Mouse (Mus musculus) forebrain, embryonic 12.5 days (tissue): ENCODE data around the gene Lrwd1. TPM values are rescaled to one million over a fixed set of nuclear protein-coding genes. Genes with fewer than 3 reads are reported as not detected.
"Not testable (repeated sequence)": the region's sequence is repeated elsewhere in the genome, so short reads cannot be mapped to it uniquely, and the experiment has no call there.

ENCODE experiments used
- ATAC-seq: fragments of 200-750 bp; cut with Nextera tagmentation; 2 replicates; pipeline ENCODE4 v1.8.0; 2017; ENCODE audit warnings: moderate TSS enrichment; ENCODE audit not compliant: low FRiP score
- H3K27ac ChIP-seq: fragments of 300-500 bp; sonication (generic); 2 replicates; pipeline ENCODE4 v1.5.1; 2016; ENCODE audit warnings: mild to moderate bottlenecking
- H3K27me3 ChIP-seq: fragments of 300-500 bp; sonication (generic); 2 replicates; pipeline ENCODE4 v1.6.1; 2016; ENCODE audit warnings: mild to moderate bottlenecking
- H3K36me3 ChIP-seq: fragments of 300-500 bp; sonication (generic); replicated peaks from 2 replicates; pipeline ENCODE4 v1.6.1; 2016; ENCODE audit warnings: mild to moderate bottlenecking
- H3K4me1 ChIP-seq: fragments of 300-500 bp; sonication (generic); 2 replicates; pipeline ENCODE4 v1.6.1; 2016
- H3K4me2 ChIP-seq: fragments of 300-500 bp; sonication (generic); 2 replicates; pipeline ENCODE4 v1.6.1; 2016; ENCODE audit warnings: mild to moderate bottlenecking, moderate library complexity
- H3K4me3 ChIP-seq: fragments of 300-500 bp; sonication (generic); replicated peaks from 2 replicates; pipeline ENCODE4 v1.5.1; 2016; ENCODE audit warnings: mild to moderate bottlenecking
- H3K9ac ChIP-seq: fragments of 300-500 bp; sonication (generic); 2 replicates; pipeline ENCODE4 v1.6.1; 2016; ENCODE audit warnings: mild to moderate bottlenecking
- H3K9me3 ChIP-seq: fragments of 300-500 bp; sonication (generic); 2 replicates; pipeline ENCODE4 v1.6.1; 2016
- WGBS: fragments of 180-500 bp; shearing (Covaris S2); methylation state at CpG from one replicate; pipeline ENCODE4 v1.1.7; 2016; 5-methylcytosine and 5-hydroxymethylcytosine counted together
- polyA plus RNA-seq: library from polyadenylated mRNA; unstranded; fragments of >200 nt; fragmentation: Nextera tagmentation; extraction: Ambion mirVana; gene quantifications from 2 replicates; pipeline ENCODE4 v1.2.1, GENCODE M21; 2016

Gene Lrwd1
- polyA plus RNA-seq, 1 experiment from 2014 or later, result 44.2 TPM

DNA sequence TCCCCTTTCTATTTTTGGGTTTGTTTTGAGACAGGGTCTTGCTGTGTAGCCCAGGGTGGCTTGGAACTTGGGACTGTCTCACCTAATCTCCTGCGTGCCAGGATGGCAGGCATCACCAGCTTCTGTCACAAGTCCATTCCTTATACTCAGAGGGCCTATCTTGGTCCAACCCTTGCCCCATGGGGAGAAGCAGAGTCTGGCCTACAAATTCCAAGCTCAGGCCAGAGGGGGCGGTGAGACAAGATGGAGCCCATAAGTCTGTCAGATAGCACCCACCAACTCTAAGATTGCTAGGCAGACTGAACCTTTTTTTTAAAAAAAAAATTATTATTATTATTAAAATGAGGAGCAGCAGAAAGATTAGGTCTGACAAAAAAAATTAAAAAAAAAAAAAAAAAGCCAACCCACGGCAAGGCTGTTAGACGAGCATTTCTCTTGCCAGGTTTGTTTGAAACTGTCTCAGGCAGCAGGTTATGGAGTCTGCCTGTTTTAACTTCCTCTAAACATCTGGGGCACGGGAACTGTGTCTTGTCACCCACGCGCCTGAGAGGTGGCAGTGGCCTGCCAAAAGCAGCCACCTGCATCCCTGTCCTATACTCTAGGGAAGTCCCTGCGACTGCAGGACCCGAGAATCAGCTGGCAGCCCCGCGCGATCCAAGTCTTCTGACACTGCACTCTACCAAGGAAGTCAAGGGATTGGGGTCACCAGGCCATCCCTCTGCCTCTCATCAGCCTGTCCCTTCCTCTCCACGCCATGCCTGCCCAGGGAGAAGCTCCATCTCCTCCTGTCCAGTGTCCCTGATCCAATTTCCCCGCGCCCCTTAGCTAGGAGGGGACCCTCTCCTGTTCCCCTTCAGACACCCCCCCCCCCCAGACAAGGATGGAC lies 34.0 kb upstream of the Lrwd1 start:
- WGBS, result 15% methylated on average over 15 of the region's 15 CpGs
- Histone ChIP-seq H3K9ac (peak overlapping the region; percentile 77), H3K27me3 (peaks cover 15% of the 10 kb centered on the region), H3K4me1 (peaks cover 15% of the 10 kb centered on the region), H3K36me3 (0 out of 2 replicates have a peak, but pooled peaks cover 3% of the 10 kb centered on the region), H3K9me3 (peaks cover 5% of the 10 kb centered on the region; the same call in 1 of the 2 replicates), H3K4me3 (peak overlapping the region; percentile 57), H3K4me2 (peak overlapping the region; percentile 92), H3K27ac (no peak overlapping the region)
- no peak; the same call in 1 of the 2 replicates for ATAC-seq

DNA sequence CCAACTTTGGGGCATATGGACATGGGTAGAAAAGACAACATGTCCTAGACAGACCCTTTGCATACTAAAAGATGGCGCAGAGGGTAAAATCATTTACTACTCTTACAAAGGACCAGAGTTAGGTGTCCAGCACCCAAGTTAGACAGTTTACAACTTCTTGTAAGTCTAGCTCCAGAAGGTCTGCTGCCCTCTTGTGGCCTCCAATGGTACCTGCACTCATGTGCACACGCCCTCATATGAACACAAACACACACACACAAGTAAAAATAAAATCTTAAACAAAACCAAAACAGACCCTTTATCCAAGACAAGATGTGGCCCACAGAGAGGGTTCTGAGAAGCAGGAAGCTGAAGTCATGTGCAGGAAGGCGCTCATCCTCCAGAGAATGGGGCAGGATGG lies 32.2 kb upstream of the Lrwd1 start:
- Histone ChIP-seq H3K9ac (no peak overlapping the region), H3K27ac (no peak overlapping the region), H3K27me3 (peaks cover 15% of the 10 kb centered on the region), H3K9me3 (peaks cover 5% of the 10 kb centered on the region; the same call in 1 of the 2 replicates), H3K4me3 (no peak overlapping the region), H3K4me1 (peaks cover 15% of the 10 kb centered on the region), H3K36me3 (0 out of 2 replicates have a peak, but pooled peaks cover 3% of the 10 kb centered on the region), H3K4me2 (no peak overlapping the region)
- WGBS, result 96% methylated on average over 3 of the region's 3 CpGs
- ATAC-seq, result no peak

GRCm38 (mm10) chr5:136167296-136167695 lies 31.4 kb upstream of the Lrwd1 start:
- no peak for ATAC-seq
- Histone ChIP-seq H3K9me3 (peaks cover 5% of the 10 kb centered on the region; the same call in 1 of the 2 replicates), H3K36me3 (0 out of 2 replicates have a peak, but pooled peaks cover 3% of the 10 kb centered on the region), H3K27me3 (peaks cover 10% of the 10 kb centered on the region), H3K9ac (no peak overlapping the region), H3K27ac (no peak overlapping the region), H3K4me3 (no peak overlapping the region), H3K4me1 (peaks cover 15% of the 10 kb centered on the region), H3K4me2 (no peak overlapping the region)
- 91% methylated on average over 4 of the region's 4 CpGs for WGBS

- H3K27ac ChIP-seq, result no peak overlapping the region
- H3K4me2 ChIP-seq, result no peak overlapping the region
- no peak overlapping the region for H3K4me3 ChIP-seq
- H3K36me3 ChIP-seq, result 0 out of 2 replicates have a peak, but pooled peaks cover 3% of the 10 kb centered on the region
- H3K9me3 ChIP-seq, result peaks cover 5% of the 10 kb centered on the region; the same call in 1 of the 2 replicates
- WGBS, result 83% methylated on average over 8 of the region's 8 CpGs
- no peaks in the 10 kb centered on the region for H3K27me3 ChIP-seq
- no peak overlapping the region for H3K9ac ChIP-seq
- ATAC-seq, result no peak
- H3K4me1 ChIP-seq, result 0 out of 2 replicates have a peak, but pooled peaks cover 4% of the 10 kb centered on the region
Measured at GRCm38 (mm10) chr5:136165246-136165645, 29.4 kb upstream of the Lrwd1 start.

DNA sequence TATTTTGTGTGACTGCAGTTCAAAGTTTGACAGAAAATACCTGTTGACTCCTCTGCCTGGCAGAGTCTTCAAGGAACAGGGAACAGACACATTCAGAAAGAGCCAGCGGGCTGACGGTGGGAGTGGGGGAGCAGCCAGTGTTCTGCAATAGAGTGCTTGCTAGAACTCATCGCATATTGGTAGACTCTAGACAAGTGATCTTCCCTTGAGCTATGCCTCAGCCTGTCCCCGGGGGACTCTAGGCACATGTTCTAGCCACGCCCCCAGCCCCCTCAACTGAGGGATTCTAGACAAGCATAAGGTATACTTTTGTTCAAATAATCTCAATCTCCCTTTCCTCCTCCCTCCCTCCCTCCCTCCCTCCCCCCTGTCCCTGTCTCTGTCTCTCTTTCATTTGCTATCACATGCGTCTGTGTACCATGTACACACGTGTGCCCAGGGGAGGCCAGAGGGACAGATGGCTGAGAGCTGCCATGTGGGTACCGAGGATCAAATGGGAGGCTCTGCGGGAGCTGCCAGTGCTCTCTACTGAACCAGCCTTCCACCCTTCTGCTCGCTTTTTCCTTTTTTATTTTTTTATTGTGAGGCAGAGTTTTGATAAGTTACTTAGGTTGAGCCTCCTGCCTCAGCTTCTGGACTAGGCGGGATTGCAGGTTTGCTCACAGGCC lies 28.1 kb upstream of the Lrwd1 start:
- Histone ChIP-seq H3K4me1 (no peaks in the 10 kb centered on the region), H3K9me3 (peaks cover 5% of the 10 kb centered on the region; the same call in 1 of the 2 replicates), H3K4me3 (no peak overlapping the region), H3K9ac (no peak overlapping the region), H3K27ac (no peak overlapping the region), H3K36me3 (0 out of 2 replicates have a peak, but pooled peaks cover 3% of the 10 kb centered on the region), H3K27me3 (no peaks in the 10 kb centered on the region), H3K4me2 (no peak overlapping the region)
- no peak for ATAC-seq
- WGBS, result 86% methylated on average over 11 of the region's 11 CpGs

DNA sequence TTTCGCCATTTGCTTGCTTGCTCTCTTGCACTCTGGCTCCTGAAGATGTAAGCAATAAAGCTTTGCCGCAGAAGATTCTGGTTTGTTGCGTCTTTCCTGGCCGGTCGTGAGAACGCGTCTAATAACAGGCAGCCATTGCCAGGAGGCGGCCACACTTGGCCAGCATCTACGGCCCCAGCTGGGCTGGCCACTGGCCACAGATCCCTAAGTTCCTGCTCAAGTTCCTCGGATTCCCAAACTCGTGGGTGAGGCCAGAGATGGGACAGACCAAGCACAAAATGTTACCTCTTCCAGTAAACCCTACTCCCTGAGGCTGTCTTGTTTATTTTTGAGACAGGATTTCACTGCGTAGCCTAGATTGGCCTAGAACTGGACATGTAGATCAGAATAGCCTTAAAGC lies 24.2 kb upstream of the Lrwd1 start:
- not testable (repeated sequence) for H3K4me3 ChIP-seq, H3K4me1 ChIP-seq, ATAC-seq, H3K4me2 ChIP-seq, H3K36me3 ChIP-seq, H3K27me3 ChIP-seq, H3K9me3 ChIP-seq, H3K27ac ChIP-seq, H3K9ac ChIP-seq
- 93% methylated on average over 11 of the region's 12 CpGs for WGBS

GRCm38 (mm10) chr5:136155399-136155798 lies 19.5 kb upstream of the Lrwd1 start:
- 91% methylated on average over 5 of the region's 5 CpGs for WGBS
- no peak overlapping the region for H3K4me2 ChIP-seq
- H3K4me3 ChIP-seq, result no peak overlapping the region
- no peaks in the 10 kb centered on the region for H3K27me3 ChIP-seq
- no peaks in the 10 kb centered on the region for H3K4me1 ChIP-seq
- no peaks in the 10 kb centered on the region for H3K9me3 ChIP-seq
- H3K36me3 ChIP-seq, result no peaks in the 10 kb centered on the region
- no peak overlapping the region for H3K9ac ChIP-seq
- no peak overlapping the region for H3K27ac ChIP-seq
- ATAC-seq, result no peak

GRCm38 (mm10) chr5:136152365-136152764 lies 16.5 kb upstream of the Lrwd1 start:
- H3K36me3 ChIP-seq, result no peaks in the 10 kb centered on the region
- no peak overlapping the region for H3K27ac ChIP-seq
- no peak for ATAC-seq
- no peak overlapping the region for H3K9ac ChIP-seq
- 85% methylated on average over 8 of the region's 8 CpGs for WGBS
- H3K4me1 ChIP-seq, result no peaks in the 10 kb centered on the region
- H3K27me3 ChIP-seq, result no peaks in the 10 kb centered on the region
- H3K4me3 ChIP-seq, result no peak overlapping the region
- H3K9me3 ChIP-seq, result no peaks in the 10 kb centered on the region
- H3K4me2 ChIP-seq, result no peak overlapping the region

DNA sequence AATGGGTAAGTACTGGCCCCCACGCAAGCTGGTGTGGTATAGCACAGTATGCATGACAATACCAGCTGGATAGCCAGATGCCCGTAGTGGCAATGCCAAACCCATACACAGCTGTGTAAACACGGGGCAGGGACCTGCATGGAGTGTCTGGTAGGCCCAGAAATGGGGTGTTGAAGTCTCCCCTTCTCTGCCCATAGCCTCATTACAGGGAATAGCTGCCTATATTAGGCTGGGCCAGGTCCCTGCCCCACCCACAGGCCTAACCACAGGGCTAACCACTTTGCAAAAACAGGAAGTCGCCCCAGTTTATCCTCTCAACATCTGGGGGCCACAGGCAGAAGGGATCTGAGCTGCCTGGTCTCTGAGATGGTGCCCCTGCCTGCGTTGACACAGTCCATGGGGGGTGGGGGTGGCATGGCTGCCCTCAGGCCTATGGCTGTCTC lies 13.3 kb upstream of the Lrwd1 start:
- not testable (repeated sequence) for H3K9me3 ChIP-seq, ATAC-seq, H3K4me1 ChIP-seq, H3K27ac ChIP-seq, H3K36me3 ChIP-seq, H3K4me2 ChIP-seq, H3K4me3 ChIP-seq, H3K27me3 ChIP-seq, H3K9ac ChIP-seq
- WGBS, result 84% methylated on average over 5 of the region's 5 CpGs

GRCm38 (mm10) chr5:136147704-136148103 lies 11.8 kb upstream of the Lrwd1 start:
- Histone ChIP-seq H3K27ac (no peak overlapping the region), H3K4me3 (no peak overlapping the region), H3K36me3 (no peaks in the 10 kb centered on the region), H3K4me1 (no peaks in the 10 kb centered on the region), H3K9me3 (peaks cover 6% of the 10 kb centered on the region; the same call in 1 of the 2 replicates), H3K27me3 (no peaks in the 10 kb centered on the region), H3K4me2 (no peak overlapping the region), H3K9ac (no peak overlapping the region)
- WGBS, result 76% methylated on average over 8 of the region's 8 CpGs
- no peak for ATAC-seq

DNA sequence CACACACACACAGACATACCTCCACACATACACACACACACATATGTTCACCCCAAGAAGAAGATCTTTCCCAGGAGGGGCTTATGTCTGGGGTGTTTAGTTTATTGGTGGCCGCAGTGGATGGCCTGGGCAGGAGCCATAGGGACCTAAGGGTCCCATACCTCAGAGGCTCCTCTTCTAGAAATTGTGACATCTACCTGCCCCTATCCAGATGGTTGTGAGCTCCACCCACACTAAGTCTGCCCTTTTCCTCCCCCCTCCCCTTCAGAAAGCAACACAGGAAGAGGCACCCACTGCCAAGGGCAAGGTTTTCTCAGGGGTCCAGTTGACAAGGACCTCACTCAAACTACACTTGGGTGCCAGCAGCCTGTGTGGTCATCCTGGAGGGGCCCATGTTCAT lies 11.1 kb upstream of the Lrwd1 start:
- Histone ChIP-seq H3K36me3 (peaks cover 5% of the 10 kb centered on the region), H3K4me1 (no peaks in the 10 kb centered on the region), H3K27me3 (no peaks in the 10 kb centered on the region), H3K4me3 (no peak overlapping the region), H3K9me3 (peaks cover 6% of the 10 kb centered on the region; the same call in 1 of the 2 replicates), H3K27ac (no peak overlapping the region), H3K9ac (no peak overlapping the region), H3K4me2 (no peak overlapping the region)
- WGBS, result 100% methylated on average over 1 of the region's 1 CpGs
- no peak for ATAC-seq

- no peak overlapping the region for H3K27ac ChIP-seq
- no peak overlapping the region for H3K9ac ChIP-seq
- H3K36me3 ChIP-seq, result peaks cover 24% of the 10 kb centered on the region
- WGBS, result 76% methylated on average over 12 of the region's 12 CpGs
- no peak for ATAC-seq
- no peak overlapping the region for H3K4me3 ChIP-seq
- H3K4me2 ChIP-seq, result no peak overlapping the region
- H3K9me3 ChIP-seq, result peaks cover 6% of the 10 kb centered on the region; the same call in 1 of the 2 replicates
- no peaks in the 10 kb centered on the region for H3K27me3 ChIP-seq
- no peaks in the 10 kb centered on the region for H3K4me1 ChIP-seq
Measured at GRCm38 (mm10) chr5:136144606-136145430, 8.9 kb upstream of the Lrwd1 start.
